Mouse (Mus musculus) embryonic facial prominence, embryonic 14.5 days (tissue): ENCODE data around the gene Prkar2a. TPM values are rescaled to one million over a fixed set of nuclear protein-coding genes. Genes with fewer than 3 reads are reported as not detected.

Experiments used
- ATAC-seq: fragments of 200-750 bp; cut with Nextera tagmentation; 2 replicates; pipeline ENCODE4 v1.8.0; 2017; ENCODE audit warnings: low read depth, moderate number of reproducible peaks, moderate TSS enrichment
- DNase-seq: peaks from one replicate; pipeline ENCODE4 v3.0.0-alpha.2; 2015; ENCODE audit warnings: low spot score
- H3K27ac ChIP-seq: fragments of 300-500 bp; sonication (generic); replicated peaks from 2 replicates; pipeline ENCODE4 v1.5.1; 2014; ENCODE audit warnings: low read depth, mild to moderate bottlenecking, low read length, moderate library complexity
- H3K27me3 ChIP-seq: fragments of 300-500 bp; sonication (generic); replicated peaks from 2 replicates; pipeline ENCODE4 v1.6.1; 2014; ENCODE audit warnings: low read length; ENCODE audit not compliant: control insufficient read depth, insufficient read depth
- H3K36me3 ChIP-seq: fragments of 300-500 bp; sonication (generic); 2 replicates; pipeline ENCODE4 v1.6.1; 2014; ENCODE audit warnings: low read length, mixed read lengths; ENCODE audit not compliant: control insufficient read depth, insufficient read depth
- H3K4me1 ChIP-seq: fragments of 300-500 bp; sonication (generic); 2 replicates; pipeline ENCODE4 v1.6.1; 2014; ENCODE audit warnings: antibody characterized with exemption, low read length; ENCODE audit not compliant: control insufficient read depth, insufficient read depth
- H3K4me2 ChIP-seq: fragments of 300-500 bp; sonication (generic); 2 replicates; pipeline ENCODE4 v1.6.1; 2014; ENCODE audit warnings: low read depth, mild to moderate bottlenecking, low read length, moderate library complexity, mixed read lengths
- H3K4me3 ChIP-seq: fragments of 300-500 bp; sonication (generic); 2 replicates; pipeline ENCODE4 v1.5.1; 2014; ENCODE audit warnings: low read depth, mild to moderate bottlenecking, low read length
- H3K9ac ChIP-seq: fragments of 300-500 bp; sonication (generic); 2 replicates; pipeline ENCODE4 v1.6.1; 2014; ENCODE audit warnings: low read depth, mild to moderate bottlenecking, low read length, moderate library complexity, mixed read lengths
- H3K9me3 ChIP-seq: fragments of 300-500 bp; sonication (generic); 2 replicates; pipeline ENCODE4 v1.6.1; 2016; ENCODE audit warnings: low read length; ENCODE audit not compliant: control insufficient read depth
- WGBS: fragments of 180-500 bp; shearing (Covaris S2); extraction: QIAGEN DNeasy Blood & Tissue Kit; methylation state at CpG from one replicate; pipeline ENCODE4 v1.1.7; 2014; 5-methylcytosine and 5-hydroxymethylcytosine counted together
- polyA plus RNA-seq: library from polyadenylated mRNA; unstranded; fragments of >200 nt; fragmentation: Nextera tagmentation; extraction: Ambion mirVana; gene quantifications from 2 replicates; pipeline ENCODE4 v1.2.1, GENCODE M21; 2014

Gene Prkar2a
- polyA plus RNA-seq, 1 experiment from 2014 or later, result 36.0 TPM

DNA sequence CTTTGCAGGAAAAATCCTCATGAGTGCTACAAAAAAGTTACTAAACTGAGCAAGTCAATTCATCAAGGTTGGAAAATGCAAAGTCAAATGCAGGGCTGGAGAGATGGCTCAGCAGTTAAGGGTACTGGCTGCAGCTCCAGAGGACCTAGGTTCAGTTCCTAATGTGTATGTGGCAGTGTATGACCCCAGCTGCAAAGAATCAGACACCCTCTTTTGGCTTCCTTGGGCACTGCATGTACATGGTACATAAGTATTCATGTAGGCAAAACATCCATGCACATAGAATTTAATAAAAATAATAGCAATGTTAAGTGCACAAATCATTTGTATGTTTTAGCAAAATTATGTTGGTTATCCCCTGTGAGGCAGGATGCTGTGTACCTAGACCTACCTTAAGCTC is 43.3 kb downstream of the Prkar2a start:
- H3K36me3 ChIP-seq, result peaks cover 42% of the 10 kb centered on the region
- no peak overlapping the region for H3K4me3 ChIP-seq
- no peak overlapping the region for H3K9ac ChIP-seq
- no peak overlapping the region for H3K27ac ChIP-seq
- no peak overlapping the region for H3K4me2 ChIP-seq
- ATAC-seq (no peak), DNase-seq (no peak)
- no peaks in the 10 kb centered on the region for H3K9me3 ChIP-seq
- no peaks in the 10 kb centered on the region for H3K27me3 ChIP-seq
- no peaks in the 10 kb centered on the region for H3K4me1 ChIP-seq

DNA sequence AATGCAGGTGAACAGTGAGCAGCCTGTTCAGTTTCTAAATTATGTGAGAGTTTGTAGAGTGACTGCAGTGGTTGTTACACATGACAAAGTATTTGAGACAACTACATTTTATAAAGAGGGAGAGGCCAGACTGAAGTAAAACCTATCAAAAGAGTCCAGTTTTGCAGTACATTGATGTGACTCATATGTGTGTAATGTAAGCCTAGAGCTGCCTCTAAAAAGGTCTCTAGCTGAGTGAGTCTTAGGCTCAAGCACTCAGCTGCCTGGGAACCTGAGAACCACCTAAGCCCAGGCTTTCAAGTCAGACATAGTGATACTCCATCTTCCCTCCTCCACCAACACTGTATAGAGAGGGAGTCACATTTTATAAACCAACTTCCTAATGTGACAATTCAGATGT is 45.5 kb downstream of the Prkar2a start:
- ATAC-seq, result no peak
- Histone ChIP-seq H3K9ac (no peak overlapping the region), H3K4me2 (no peak overlapping the region), H3K27ac (no peak overlapping the region), H3K27me3 (no peaks in the 10 kb centered on the region), H3K4me1 (no peaks in the 10 kb centered on the region), H3K36me3 (peaks cover 36% of the 10 kb centered on the region), H3K4me3 (no peak overlapping the region), H3K9me3 (no peaks in the 10 kb centered on the region)
- DNase-seq, result no peak

- Histone ChIP-seq H3K9ac (peak overlapping the region; percentile 8; the same call in 1 of the 2 replicates), H3K27me3 (no peaks in the 10 kb centered on the region), H3K4me1 (no peaks in the 10 kb centered on the region), H3K4me2 (no peak overlapping the region), H3K36me3 (peaks cover 54% of the 10 kb centered on the region), H3K27ac (no peak overlapping the region), H3K9me3 (no peaks in the 10 kb centered on the region), H3K4me3 (no peak overlapping the region)
- no peak for ATAC-seq
- no peak for DNase-seq
- WGBS, result 32% methylated on average over 3 of the region's 3 CpGs
These were observed 50.1 kb downstream of the Prkar2a start for GRCm38 (mm10) chr9:108739239-108739638.

DNA sequence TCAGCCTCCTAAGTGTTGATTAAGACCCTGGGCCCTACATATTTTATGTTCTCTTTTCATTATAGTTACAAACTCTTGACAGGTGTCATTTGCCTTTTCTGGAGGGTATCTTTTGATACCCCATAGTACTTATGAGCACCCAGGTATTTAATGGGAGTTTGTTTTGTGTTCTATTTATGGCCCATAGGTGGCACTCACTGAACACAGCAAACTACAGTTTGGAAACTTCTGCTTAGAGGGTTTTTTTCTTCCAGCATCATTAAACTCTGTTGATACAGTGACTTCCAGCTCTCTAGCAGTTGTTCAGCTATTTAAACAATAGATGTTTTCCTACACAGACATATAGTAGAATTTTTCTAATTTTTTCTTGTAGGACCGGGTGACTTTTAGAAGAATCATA is 50.9 kb downstream of the Prkar2a start:
- DNase-seq (no peak), ATAC-seq (no peak)
- Histone ChIP-seq H3K9ac (no peak overlapping the region), H3K27ac (no peak overlapping the region), H3K9me3 (no peaks in the 10 kb centered on the region), H3K4me2 (no peak overlapping the region), H3K36me3 (peaks cover 52% of the 10 kb centered on the region), H3K4me3 (no peak overlapping the region), H3K4me1 (no peaks in the 10 kb centered on the region), H3K27me3 (no peaks in the 10 kb centered on the region)
- whole genome bisulfite sequencing, result 88% methylated on average over 1 of the region's 1 CpGs

DNA sequence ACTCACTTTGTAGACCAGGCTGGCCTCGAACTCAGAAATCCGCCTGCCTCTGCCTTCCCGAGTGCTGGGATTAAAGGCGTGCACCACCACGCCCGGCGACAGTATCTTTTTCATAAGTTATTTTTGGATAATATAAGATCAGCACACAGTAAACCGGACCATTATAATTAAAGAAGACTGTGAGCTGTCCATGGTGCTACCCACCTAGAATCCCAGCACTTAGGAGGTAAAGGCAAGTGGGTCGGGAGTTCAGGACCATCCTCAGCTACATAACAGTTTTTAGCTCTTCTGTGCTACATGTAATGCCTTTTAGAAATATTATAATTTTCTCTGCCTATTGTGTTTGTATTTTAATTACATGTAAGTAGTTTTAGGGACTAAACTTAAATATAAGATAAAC is 52.9 kb downstream of the Prkar2a start:
- H3K4me1 ChIP-seq, result no peaks in the 10 kb centered on the region
- no peak overlapping the region for H3K9ac ChIP-seq
- H3K4me2 ChIP-seq, result no peak overlapping the region
- H3K4me3 ChIP-seq, result no peak overlapping the region
- no peak overlapping the region for H3K27ac ChIP-seq
- DNase-seq (no peak), ATAC-seq (no peak)
- H3K36me3 ChIP-seq, result peaks cover 62% of the 10 kb centered on the region
- no peaks in the 10 kb centered on the region for H3K27me3 ChIP-seq
- 90% methylated on average over 9 of the region's 9 CpGs for WGBS
- H3K9me3 ChIP-seq, result no peaks in the 10 kb centered on the region

DNA sequence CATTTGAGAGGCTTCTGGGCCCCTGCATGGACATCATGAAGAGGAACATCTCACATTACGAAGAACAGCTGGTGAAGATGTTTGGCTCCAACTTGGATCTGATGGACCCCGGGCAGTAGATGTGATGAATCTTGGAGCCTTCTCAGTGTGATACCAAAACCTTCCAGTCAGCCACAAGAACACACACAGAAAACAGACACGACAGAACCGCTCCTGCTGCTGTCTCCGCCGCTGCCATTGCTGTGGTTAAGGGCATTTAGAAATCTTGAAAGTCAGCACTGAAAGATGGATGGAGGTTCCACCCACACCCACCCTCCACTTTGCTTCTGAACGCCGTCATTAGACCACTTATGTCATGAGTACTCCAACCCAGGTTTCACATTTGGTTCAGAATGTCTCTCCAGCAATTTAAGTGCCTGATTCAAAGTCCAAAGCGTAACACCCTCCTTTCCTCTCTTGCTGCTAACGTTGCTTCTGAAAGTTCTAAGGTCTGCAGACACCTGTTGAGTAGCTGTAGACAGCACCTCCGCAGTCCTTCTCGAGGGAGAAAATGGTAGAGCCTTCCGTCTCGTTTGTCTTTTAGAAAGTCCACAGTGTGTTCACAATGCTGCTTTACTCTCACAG is 57.9 kb downstream of the Prkar2a start:
- DNase-seq (no peak), ATAC-seq (no peak)
- Histone ChIP-seq H3K4me3 (no peak overlapping the region), H3K4me2 (no peak overlapping the region), H3K27me3 (no peaks in the 10 kb centered on the region), H3K9me3 (no peaks in the 10 kb centered on the region), H3K36me3 (peaks cover 67% of the 10 kb centered on the region), H3K27ac (no peak overlapping the region), H3K9ac (no peak overlapping the region), H3K4me1 (no peaks in the 10 kb centered on the region)
- WGBS, result 88% methylated on average over 14 of the region's 14 CpGs

DNA sequence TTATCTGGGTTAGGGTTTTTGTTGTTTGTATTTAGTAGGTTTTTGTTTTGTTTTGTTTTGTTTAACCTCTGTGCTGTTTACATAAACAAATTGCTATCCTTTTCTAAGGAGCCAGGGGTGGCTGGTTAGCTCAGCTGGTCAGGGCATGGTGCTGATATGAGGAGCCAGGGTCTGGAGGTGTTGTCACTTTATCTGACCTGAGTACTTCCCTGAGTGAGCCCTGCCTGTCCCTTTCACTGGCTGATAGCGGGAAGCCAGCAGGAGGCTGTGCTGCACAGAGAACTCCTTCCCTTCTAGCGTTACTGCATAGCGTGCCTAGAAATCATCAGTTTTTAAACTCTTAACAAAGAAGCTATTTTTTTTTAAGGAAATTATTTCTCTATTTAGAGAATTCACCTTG is 58.6 kb downstream of the Prkar2a start:
- Histone ChIP-seq H3K36me3 (peaks cover 60% of the 10 kb centered on the region), H3K4me2 (no peak overlapping the region), H3K27me3 (no peaks in the 10 kb centered on the region), H3K4me1 (no peaks in the 10 kb centered on the region), H3K27ac (no peak overlapping the region), H3K4me3 (no peak overlapping the region), H3K9ac (no peak overlapping the region), H3K9me3 (no peaks in the 10 kb centered on the region)
- DNase-seq (no peak), ATAC-seq (no peak)
- 75% methylated on average over 3 of the region's 3 CpGs for WGBS

- WGBS, result 82% methylated on average over 11 of the region's 11 CpGs
- peaks cover 51% of the 10 kb centered on the region for H3K36me3 ChIP-seq
These were observed 59.6 kb downstream of the Prkar2a start for GRCm38 (mm10) chr9:108748600-108749183.

DNA sequence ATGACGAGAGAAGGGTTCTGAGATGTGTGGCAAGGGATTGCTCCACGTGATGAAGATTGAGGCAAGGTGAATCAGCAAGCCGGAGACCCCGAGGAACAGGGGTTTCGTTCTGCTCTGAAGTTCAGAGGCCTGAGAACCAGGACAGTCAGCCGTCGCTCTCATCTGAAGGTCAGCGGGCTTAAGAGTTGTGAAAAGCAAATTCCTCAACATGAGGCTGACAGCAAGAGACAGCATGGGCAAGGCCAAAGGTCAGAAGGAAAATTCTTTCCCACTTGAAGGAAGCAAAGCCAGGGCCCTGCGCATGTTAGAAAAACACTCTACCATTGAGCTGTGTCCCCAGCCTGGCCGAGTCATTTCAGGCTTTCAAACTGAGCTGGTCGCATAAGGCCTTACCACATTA is 61.5 kb downstream of the Prkar2a start:
- no peak overlapping the region for H3K4me2 ChIP-seq
- no peak overlapping the region for H3K4me3 ChIP-seq
- WGBS, result 79% methylated on average over 11 of the region's 11 CpGs
- H3K27me3 ChIP-seq, result no peaks in the 10 kb centered on the region
- no peak overlapping the region for H3K9ac ChIP-seq
- peaks cover 34% of the 10 kb centered on the region for H3K36me3 ChIP-seq
- ATAC-seq (no peak), DNase-seq (no peak)
- no peak overlapping the region for H3K27ac ChIP-seq
- H3K9me3 ChIP-seq, result no peaks in the 10 kb centered on the region
- H3K4me1 ChIP-seq, result no peaks in the 10 kb centered on the region

More at GRCm38 (mm10) chr9:108748600-108749183, 59.6 kb downstream of the Prkar2a start:
- Histone ChIP-seq H3K9me3 (no peaks in the 10 kb centered on the region), H3K4me3 (no peak overlapping the region), H3K27ac (no peak overlapping the region), H3K4me2 (no peak overlapping the region), H3K9ac (no peak overlapping the region), H3K4me1 (no peaks in the 10 kb centered on the region), H3K27me3 (no peaks in the 10 kb centered on the region)
- no peak for DNase-seq
- no peak for ATAC-seq
